Mouse (Mus musculus): ENCODE results near the gene Rgs2.

The Rgs2 gene

GRCm38 (mm10) chr1:143984988-143985625 is 18.9 kb downstream of the Rgs2 start:
- DNase-seq (ENCODE audit: inconsistent age in 2 of 2, low spot score in 1 of 2), result peak; percentile 76 to 88

- no peak for DNase-seq (ENCODE audit: inconsistent age in 2 of 2, low spot score in 1 of 2)
These were observed 21.1 kb downstream of the Rgs2 start for GRCm38 (mm10) chr1:143982765-143983312.

- DNase-seq (ENCODE audit: inconsistent age in 2 of 2, low spot score in 1 of 2), result peak in 1 of 2 experiments; percentile 68
These were observed 21.7 kb downstream of the Rgs2 start for GRCm38 (mm10) chr1:143982085-143982764.

GRCm38 (mm10) chr1:143980811-143981210 is 23.1 kb downstream of the Rgs2 start:
- peak in 1 of 2 experiments; percentile 66 for DNase-seq (ENCODE audit: inconsistent age in 2 of 2, low spot score in 1 of 2)

- no peak for DNase-seq (ENCODE audit: inconsistent age in 2 of 2, low spot score in 1 of 2)
These were observed 29.3 kb downstream of the Rgs2 start for GRCm38 (mm10) chr1:143974637-143975036.

GRCm38 (mm10) chr1:143962301-143962700 is 41.7 kb downstream of the Rgs2 start:
- no peak for DNase-seq (ENCODE audit: inconsistent age in 2 of 2, low spot score in 1 of 2)

GRCm38 (mm10) chr1:143960340-143960739 is 43.6 kb downstream of the Rgs2 start:
- DNase-seq (ENCODE audit: inconsistent age in 2 of 2, low spot score in 1 of 2), result no peak

- no peak for DNase-seq (ENCODE audit: inconsistent age in 2 of 2, low spot score in 1 of 2)
These were observed 47.9 kb downstream of the Rgs2 start for GRCm38 (mm10) chr1:143956090-143956489.

GRCm38 (mm10) chr1:143952841-143953240 is 51.1 kb downstream of the Rgs2 start:
- DNase-seq (ENCODE audit: inconsistent age in 2 of 2, low spot score in 1 of 2), result no peak

Data from adrenal gland, adult (tissue).